Mouse (Mus musculus) B cell, adult 62 days (primary cell): ENCODE data around the gene Cmss1. TPM values are rescaled to one million over a fixed set of nuclear protein-coding genes. Genes with fewer than 3 reads are reported as not detected.

Experiments
- total RNA-seq: library from RNA; stranded (reverse); gene quantifications from 4 replicates; pipeline ENCODE4 v1.2.4, GENCODE M21; 2023

Cmss1 gene
- total RNA-seq, result 10.0 to 14.0 TPM (median 12.2 TPM) in 4 replicates

GRCm38 (mm10) chr16:57606444-57607227 lies at the start of gene Cmss1:
Cmss1 (minus strand) TSS chr16:57606864.

GRCm38 (mm10) chr16:57352751-57353150 lies 253.9 kb downstream of the Cmss1 start, which contains the start of gene Filip1l:
Filip1l (plus strand) TSS chr16:57353093.

GRCm38 (mm10) chr16:57292765-57293164 lies 313.9 kb downstream of the Cmss1 start, which contains the start of gene Tmem30c:
Tmem30c (minus strand) TSS chr16:57292865.

Other genes starting within 250 kb of the Cmss1 start
- not detected in 4 replicates for gene Col8a1, start 147.9 kb upstream of the Cmss1 start, total RNA-seq